Mouse (Mus musculus) forebrain, postnatal 0 days (tissue): ENCODE data around the gene Wdtc1. TPM values are rescaled to one million over a fixed set of nuclear protein-coding genes. Genes with fewer than 3 reads are reported as not detected.

Experiments
- ATAC-seq: fragments of 200-750 bp; cut with Nextera tagmentation; 2 replicates; pipeline ENCODE4 v1.8.0; 2017; ENCODE audit warnings: mild to moderate bottlenecking, moderate library complexity
- DNase-seq: peaks from one replicate; pipeline ENCODE4 v3.0.0-alpha.2; 2015
- H3K27ac ChIP-seq: fragments of 300-500 bp; sonication (generic); 2 replicates; pipeline ENCODE4 v1.5.1; 2014; ENCODE audit warnings: low read depth, mild to moderate bottlenecking, antibody characterized with exemption, low read length, moderate library complexity, mixed read lengths
- H3K27me3 ChIP-seq: fragments of 300-500 bp; sonication (generic); 2 replicates; pipeline ENCODE4 v1.6.1; 2014; ENCODE audit warnings: mild to moderate bottlenecking, low read length, mixed read lengths; ENCODE audit not compliant: insufficient read depth
- H3K36me3 ChIP-seq: fragments of 300-500 bp; sonication (generic); 2 replicates; pipeline ENCODE4 v1.6.1; 2014; ENCODE audit warnings: mild to moderate bottlenecking, moderate library complexity; ENCODE audit not compliant: insufficient read depth
- H3K4me1 ChIP-seq: fragments of 300-500 bp; sonication (generic); 2 replicates; pipeline ENCODE4 v1.6.1; 2014; ENCODE audit warnings: antibody characterized with exemption; ENCODE audit not compliant: insufficient read depth
- H3K4me2 ChIP-seq: fragments of 300-500 bp; sonication (generic); 2 replicates; pipeline ENCODE4 v1.6.1; 2014; ENCODE audit warnings: low read depth, mild to moderate bottlenecking, moderate library complexity
- H3K4me3 ChIP-seq: fragments of 300-500 bp; sonication (generic); 2 replicates; pipeline ENCODE4 v1.5.1; 2014; ENCODE audit warnings: low read depth, low read length, mixed read lengths
- H3K9ac ChIP-seq: fragments of 300-500 bp; sonication (generic); 2 replicates; pipeline ENCODE4 v1.6.1; 2014; ENCODE audit warnings: mild to moderate bottlenecking
- H3K9me3 ChIP-seq: fragments of 300-500 bp; sonication (generic); 2 replicates; pipeline ENCODE4 v1.6.1; 2016; ENCODE audit warnings: low read length
- CTCF ChIP-seq: sonication (generic); IDR thresholded peaks from 2 replicates; pipeline ENCODE4 v1.5.1; 2016; ENCODE audit warnings: antibody characterized with exemption, control low read depth, low read depth
- WGBS: fragments of 180-500 bp; shearing (Covaris S2); extraction: QIAGEN DNeasy Blood & Tissue Kit; methylation state at CpG from one replicate; pipeline ENCODE4 v1.1.7; 2014; 5-methylcytosine and 5-hydroxymethylcytosine counted together
- polyA plus RNA-seq: library from polyadenylated mRNA; unstranded; fragments of >200 nt; fragmentation: Nextera tagmentation; extraction: Ambion mirVana; gene quantifications from 2 replicates; pipeline ENCODE4 v1.2.1, GENCODE M21; 2015
- total RNA-seq: library from RNA; depleted of rRNA; stranded (reverse); fragments of >200 nt; gene quantifications from 2 replicates; pipeline ENCODE4 v1.2.3, GENCODE M21; 2014

Wdtc1 gene
- total and polyA plus RNA-seq, 2 experiments from 2014 or later, result 16.3 to 43.9 TPM

DNA sequence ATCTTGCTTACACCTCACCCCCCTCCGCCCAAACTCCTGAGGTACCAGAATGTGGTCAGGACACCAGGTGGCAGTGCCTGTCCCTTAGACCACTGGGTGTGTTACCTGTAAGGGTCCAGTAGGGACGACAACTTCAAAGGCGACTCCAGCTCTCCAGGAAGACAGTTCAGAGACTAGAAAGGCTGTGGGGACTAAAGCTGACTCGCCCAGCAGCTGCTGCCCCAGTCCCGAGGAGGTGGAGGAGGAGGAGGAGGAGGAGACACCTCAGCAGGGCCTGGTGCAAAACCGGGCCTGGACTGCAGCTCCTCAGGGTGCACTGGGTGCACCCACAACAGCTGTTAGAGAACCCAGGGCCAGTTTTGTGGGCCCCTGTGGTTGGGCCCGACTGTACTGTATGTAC lies 90.4 kb downstream of the Wdtc1 start, which contains the start of gene Sytl1:
TSS of gene Sytl1 (minus strand) at position 232 of the 400 bp plus-strand sequence.
- H3K4me1 ChIP-seq, result no peaks in the 10 kb centered on the region
- H3K27me3 ChIP-seq, result no peaks in the 10 kb centered on the region
- no peak for TF ChIP-seq CTCF
- no peak within 1 kb of the TSS for H3K4me3 ChIP-seq
- 53% methylated on average over 7 of the region's 7 CpGs for WGBS
- ATAC-seq (no peak), DNase-seq (no peak)
- no peak within 1 kb of the TSS for H3K27ac ChIP-seq
- peaks cover 41% of the 10 kb centered on the region for H3K36me3 ChIP-seq
- H3K4me2 ChIP-seq, result no peak within 1 kb of the TSS
- H3K9me3 ChIP-seq, result no peaks in the 10 kb centered on the region
- H3K9ac ChIP-seq, result no peak within 1 kb of the TSS

- no peak for DNase-seq
- no peaks in the 10 kb centered on the region for H3K9me3 ChIP-seq
- WGBS, result 68% methylated on average over 7 of the region's 7 CpGs
- no peak for ATAC-seq
- H3K27me3 ChIP-seq, result no peaks in the 10 kb centered on the region
- no peaks in the 10 kb centered on the region for H3K4me1 ChIP-seq
- H3K9ac ChIP-seq, result no peak overlapping the region
- peaks cover 36% of the 10 kb centered on the region for H3K36me3 ChIP-seq
- no peak for TF ChIP-seq CTCF
- no peak overlapping the region for H3K4me3 ChIP-seq
- H3K4me2 ChIP-seq, result no peak overlapping the region
- H3K27ac ChIP-seq, result no peak overlapping the region
Measured at GRCm38 (mm10) chr4:133262375-133262765, 90.9 kb downstream of the Wdtc1 start.

GRCm38 (mm10) chr4:133261641-133262374 lies 91.5 kb downstream of the Wdtc1 start:
- TF ChIP-seq CTCF, result no peak
- WGBS, result 52% methylated on average over 10 of the region's 10 CpGs
- H3K4me3 ChIP-seq, result no peak overlapping the region
- H3K4me2 ChIP-seq, result no peak overlapping the region
- no peak for DNase-seq
- no peaks in the 10 kb centered on the region for H3K9me3 ChIP-seq
- no peak overlapping the region for H3K27ac ChIP-seq
- H3K4me1 ChIP-seq, result no peaks in the 10 kb centered on the region
- H3K9ac ChIP-seq, result no peak overlapping the region
- no peak for ATAC-seq
- H3K27me3 ChIP-seq, result 0 out of 2 replicates have a peak, but pooled peaks cover 4% of the 10 kb centered on the region
- peaks cover 31% of the 10 kb centered on the region for H3K36me3 ChIP-seq

DNA sequence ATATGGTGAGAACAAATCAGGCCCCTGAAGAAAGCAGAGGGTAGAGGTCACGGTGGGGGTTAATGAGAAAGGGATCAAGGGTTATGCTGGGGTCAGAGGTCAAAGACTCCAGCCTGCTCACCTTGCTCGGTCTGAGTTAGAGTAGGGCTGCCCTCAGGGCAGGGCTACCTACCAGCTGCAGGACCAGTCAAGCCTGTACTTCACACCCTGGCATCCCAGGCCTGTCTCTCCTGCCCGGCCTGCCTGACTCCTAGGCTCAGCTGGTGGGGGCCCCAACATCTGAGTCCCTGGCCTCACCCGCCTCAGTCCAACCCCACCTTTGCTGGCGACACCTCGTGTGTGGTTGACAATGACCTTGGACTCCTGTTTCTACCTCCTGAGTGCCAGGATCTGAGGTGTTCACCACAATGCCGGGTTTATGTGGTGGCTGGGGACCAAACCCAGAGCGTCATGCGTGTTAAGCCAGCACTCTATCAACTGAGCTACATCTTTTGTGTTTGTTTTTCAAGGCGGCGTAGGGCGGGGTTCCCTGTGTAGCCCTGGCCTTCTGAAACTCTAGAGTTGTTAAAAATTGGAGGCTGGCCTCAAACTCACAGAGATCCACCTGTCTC lies 95.4 kb downstream of the Wdtc1 start:
- Histone ChIP-seq H3K27ac (no peak overlapping the region), H3K4me2 (no peak overlapping the region), H3K27me3 (0 out of 2 replicates have a peak, but pooled peaks cover 7% of the 10 kb centered on the region), H3K9ac (no peak overlapping the region), H3K9me3 (no peaks in the 10 kb centered on the region), H3K4me3 (no peak overlapping the region), H3K4me1 (no peaks in the 10 kb centered on the region), H3K36me3 (no peaks in the 10 kb centered on the region)
- DNase-seq (no peak), ATAC-seq (no peak)
- 83% methylated on average over 12 of the region's 12 CpGs for WGBS
- no peak for TF ChIP-seq CTCF

GRCm38 (mm10) chr4:133257230-133257629 lies 96.1 kb downstream of the Wdtc1 start:
- WGBS, result 39% methylated on average over 12 of the region's 12 CpGs
- Histone ChIP-seq H3K9ac (no peak overlapping the region), H3K4me2 (peak overlapping the region; percentile 27; the same call in 1 of the 2 replicates), H3K27ac (no peak overlapping the region), H3K27me3 (0 out of 2 replicates have a peak, but pooled peaks cover 11% of the 10 kb centered on the region), H3K4me1 (no peaks in the 10 kb centered on the region), H3K9me3 (no peaks in the 10 kb centered on the region), H3K36me3 (no peaks in the 10 kb centered on the region), H3K4me3 (no peak overlapping the region)
- no peak for TF ChIP-seq CTCF
- DNase-seq (no peak), ATAC-seq (no peak)

GRCm38 (mm10) chr4:133256820-133257219 lies 96.5 kb downstream of the Wdtc1 start:
- Histone ChIP-seq H3K9ac (no peak overlapping the region), H3K27ac (no peak overlapping the region), H3K4me2 (peak overlapping the region; percentile 27), H3K4me1 (no peaks in the 10 kb centered on the region), H3K27me3 (peaks cover 14% of the 10 kb centered on the region; the same call in 1 of the 2 replicates), H3K9me3 (no peaks in the 10 kb centered on the region), H3K36me3 (no peaks in the 10 kb centered on the region), H3K4me3 (no peak overlapping the region)
- no peak for DNase-seq
- peak; percentile 68; the same call in 1 of the 2 replicates for ATAC-seq
- TF ChIP-seq CTCF, result no peak
- WGBS, result 20% methylated on average over 24 of the region's 24 CpGs

DNA sequence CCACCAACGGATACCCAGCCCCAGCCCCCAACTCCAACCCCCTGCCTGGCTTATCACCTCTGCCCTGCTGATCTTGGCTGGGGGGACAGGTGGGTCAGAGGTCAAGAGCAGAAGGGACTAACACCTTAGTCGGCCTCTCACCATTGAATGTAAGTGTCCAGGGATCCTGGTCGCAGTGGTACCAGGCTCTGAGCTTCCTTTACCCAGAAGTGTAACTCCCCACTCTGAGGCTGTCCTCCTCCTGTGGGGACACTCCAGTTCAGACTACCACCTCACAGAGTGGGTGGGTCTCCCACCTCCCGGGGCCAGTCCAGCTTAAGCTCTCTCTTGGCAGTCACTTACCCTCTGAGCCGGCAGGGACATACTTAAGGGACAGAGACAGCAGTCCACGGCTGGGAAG lies 97.9 kb downstream of the Wdtc1 start:
- Histone ChIP-seq H3K36me3 (no peaks in the 10 kb centered on the region), H3K4me3 (no peak overlapping the region), H3K27me3 (peaks cover 24% of the 10 kb centered on the region), H3K9ac (no peak overlapping the region), H3K9me3 (no peaks in the 10 kb centered on the region), H3K4me2 (no peak overlapping the region), H3K4me1 (no peaks in the 10 kb centered on the region), H3K27ac (no peak overlapping the region)
- DNase-seq, result no peak
- 72% methylated on average over 6 of the region's 6 CpGs for WGBS
- no peak for TF ChIP-seq CTCF
- no peak for ATAC-seq
